Mouse (Mus musculus) liver, embryonic 14.5 days (tissue): ENCODE results near the gene P2rx7.

Source experiments
- CTCF ChIP-seq: IDR thresholded peaks from 2 replicates; pipeline ENCODE4 v1.5.1; 2016; ENCODE audit warnings: antibody characterized with exemption, low read depth, control low read depth
- EP300 ChIP-seq: IDR thresholded peaks from 2 replicates; pipeline ENCODE4 v1.6.1; 2016; ENCODE audit warnings: antibody characterized with exemption, low read depth

- no peak for TF ChIP-seq CTCF
- no peak for TF ChIP-seq EP300
Measured at GRCm38 (mm10) chr5:122645290-122645689, 1.6 kb downstream of the P2rx7 start.
